Mouse (Mus musculus): ENCODE data around the gene Bcl2l11. TPM values are rescaled to one million over a fixed set of nuclear protein-coding genes. Genes with fewer than 3 reads are reported as not detected.

Gene Bcl2l11
- polyA plus RNA-seq, 1 experiment from 2014 or later: 29.4 TPM

DNA sequence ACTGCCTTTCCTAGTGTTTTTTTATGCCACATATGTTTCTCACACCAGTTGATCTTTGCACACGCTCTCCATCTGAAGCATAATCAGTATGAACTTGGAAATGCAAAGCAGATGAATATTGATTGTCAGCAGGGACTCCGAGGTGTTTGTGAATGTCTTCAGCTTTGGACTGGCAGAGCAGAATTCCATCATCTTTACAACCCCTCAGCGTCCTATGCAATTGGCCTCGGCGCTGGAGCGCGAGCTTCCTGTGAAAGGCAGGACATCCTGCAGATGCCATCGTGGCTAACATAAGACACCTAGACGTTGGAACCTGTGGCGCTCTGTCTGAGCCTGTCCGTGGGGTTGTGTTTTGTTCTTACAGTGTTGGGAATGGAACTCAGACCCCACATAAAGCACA is 5.7 kb downstream of the Bcl2l11 start:
- WGBS: 82% methylated on average over 11 of the region's 11 CpGs
- no peak overlapping the region for H3K4me2 ChIP-seq
- H3K27ac ChIP-seq: no peak overlapping the region
- no peak overlapping the region for H3K4me3 ChIP-seq
- H3K36me3 ChIP-seq: peaks cover 39% of the 10 kb centered on the region
- H3K4me1 ChIP-seq: peaks cover 29% of the 10 kb centered on the region
- H3K9ac ChIP-seq: no peak overlapping the region
- no peaks in the 10 kb centered on the region for H3K27me3 ChIP-seq
- H3K9me3 ChIP-seq: no peaks in the 10 kb centered on the region
- no peak for ATAC-seq (ENCODE audit: borderline replicate concordance, extremely low read depth, low FRiP score, low TSS enrichment)

DNA sequence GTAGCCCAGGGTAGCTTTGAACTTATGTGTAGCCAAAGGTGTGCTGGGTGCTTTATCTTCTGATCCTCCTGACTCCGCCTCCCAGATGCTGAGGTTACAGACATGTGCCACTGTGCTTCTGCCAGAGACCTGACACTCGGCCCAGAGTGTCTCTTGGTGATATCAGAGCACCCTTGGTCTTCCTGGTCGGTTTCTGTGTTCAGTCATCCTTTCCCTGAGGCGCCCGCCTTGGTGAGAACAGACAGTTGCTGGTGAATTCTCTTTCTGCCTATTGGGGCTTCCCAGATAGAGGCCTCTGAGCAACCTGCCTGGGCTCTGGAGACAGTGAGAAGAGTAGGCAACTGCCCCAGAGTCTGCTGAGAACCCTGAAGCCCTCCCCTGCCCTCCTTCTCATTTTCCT is 6.8 kb downstream of the Bcl2l11 start:
- Histone ChIP-seq H3K9ac (no peak overlapping the region), H3K27ac (no peak overlapping the region), H3K4me2 (no peak overlapping the region), H3K4me1 (peaks cover 40% of the 10 kb centered on the region), H3K27me3 (no peaks in the 10 kb centered on the region), H3K4me3 (no peak overlapping the region), H3K36me3 (peaks cover 39% of the 10 kb centered on the region), H3K9me3 (no peaks in the 10 kb centered on the region)
- 85% methylated on average over 5 of the region's 5 CpGs for WGBS
- ATAC-seq (ENCODE audit: borderline replicate concordance, extremely low read depth, low FRiP score, low TSS enrichment): no peak

DNA sequence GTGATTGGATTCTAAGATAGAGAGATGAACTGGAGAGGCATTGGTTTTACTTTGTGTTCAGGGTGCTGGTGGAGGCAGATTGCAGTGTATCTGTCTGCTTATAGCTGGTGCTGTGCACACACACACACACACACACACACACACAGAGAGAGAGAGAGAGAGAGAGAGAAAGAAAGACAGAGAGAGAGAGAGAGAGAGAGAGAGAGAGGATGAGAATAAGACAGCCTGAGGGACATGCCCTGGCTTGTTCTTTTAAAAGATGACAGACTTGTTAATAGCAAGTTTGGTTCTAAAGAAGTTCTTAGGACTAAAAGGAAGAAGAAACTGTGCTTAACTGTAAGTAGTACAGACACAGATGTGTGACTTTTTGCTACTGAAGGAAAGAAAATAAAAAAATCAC is 8.0 kb downstream of the Bcl2l11 start:
- Histone ChIP-seq H3K36me3 (peaks cover 43% of the 10 kb centered on the region), H3K9me3 (no peaks in the 10 kb centered on the region), H3K4me1 (peaks cover 48% of the 10 kb centered on the region), H3K4me3 (no peak overlapping the region), H3K27ac (no peak overlapping the region), H3K4me2 (no peak overlapping the region), H3K9ac (no peak overlapping the region), H3K27me3 (no peaks in the 10 kb centered on the region)
- no peak for ATAC-seq (ENCODE audit: borderline replicate concordance, extremely low read depth, low FRiP score, low TSS enrichment)

GRCm38 (mm10) chr2:128134474-128134873 is 8.6 kb downstream of the Bcl2l11 start:
- ATAC-seq (ENCODE audit: borderline replicate concordance, extremely low read depth, low FRiP score, low TSS enrichment): no peak
- Histone ChIP-seq H3K9me3 (no peaks in the 10 kb centered on the region), H3K27ac (no peak overlapping the region), H3K4me3 (no peak overlapping the region), H3K36me3 (peaks cover 40% of the 10 kb centered on the region), H3K4me1 (peaks cover 47% of the 10 kb centered on the region), H3K4me2 (no peak overlapping the region), H3K27me3 (no peaks in the 10 kb centered on the region), H3K9ac (no peak overlapping the region)
- WGBS: 66% methylated on average over 5 of the region's 5 CpGs

GRCm38 (mm10) chr2:128134948-128135347 is 9.1 kb downstream of the Bcl2l11 start:
- Histone ChIP-seq H3K4me1 (peaks cover 47% of the 10 kb centered on the region), H3K27me3 (no peaks in the 10 kb centered on the region), H3K9ac (no peak overlapping the region), H3K9me3 (no peaks in the 10 kb centered on the region), H3K36me3 (peaks cover 36% of the 10 kb centered on the region), H3K4me2 (no peak overlapping the region), H3K27ac (no peak overlapping the region), H3K4me3 (no peak overlapping the region)
- 77% methylated on average over 8 of the region's 8 CpGs for WGBS
- ATAC-seq (ENCODE audit: borderline replicate concordance, extremely low read depth, low FRiP score, low TSS enrichment): no peak

DNA sequence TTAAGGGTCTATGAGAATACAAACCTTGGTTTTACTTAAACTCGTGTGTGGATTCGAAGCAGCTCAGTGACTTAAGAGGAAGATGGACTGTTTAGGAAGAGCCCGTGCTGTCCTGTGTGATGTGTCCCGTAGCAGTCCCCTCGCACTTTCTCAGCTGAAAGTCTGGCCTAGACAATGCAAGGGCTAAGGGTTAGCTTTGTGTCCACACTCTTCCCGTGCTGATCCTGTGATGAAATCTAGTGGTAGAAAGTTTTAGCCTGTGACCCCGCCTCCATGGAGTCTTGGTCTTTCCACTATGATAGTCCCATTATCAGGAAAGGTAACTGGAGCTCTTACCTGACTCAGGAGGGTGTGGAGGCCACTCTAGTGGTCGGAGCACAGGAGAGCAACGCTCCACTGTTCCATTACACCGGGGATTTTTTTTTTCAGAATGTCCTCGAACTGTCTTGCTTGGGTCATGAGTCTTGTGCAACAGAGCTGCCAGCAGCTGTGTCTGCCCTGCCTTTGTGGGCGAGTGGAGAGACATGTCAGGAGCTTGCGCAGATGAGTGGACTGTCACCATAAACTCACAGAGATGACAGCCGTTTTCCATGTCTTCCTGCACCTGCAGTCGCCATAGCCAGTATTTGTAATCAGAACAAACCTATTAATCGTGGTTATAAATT is 11.1 kb downstream of the Bcl2l11 start:
- Histone ChIP-seq H3K4me1 (peaks cover 36% of the 10 kb centered on the region), H3K36me3 (peaks cover 19% of the 10 kb centered on the region), H3K9ac (no peak overlapping the region), H3K27me3 (no peaks in the 10 kb centered on the region), H3K4me3 (no peak overlapping the region), H3K9me3 (no peaks in the 10 kb centered on the region), H3K4me2 (no peak overlapping the region), H3K27ac (no peak overlapping the region)
- no peak for ATAC-seq (ENCODE audit: borderline replicate concordance, extremely low read depth, low FRiP score, low TSS enrichment)
- WGBS: 72% methylated on average over 16 of the region's 16 CpGs

- H3K27ac ChIP-seq: no peak overlapping the region
- H3K9me3 ChIP-seq: no peaks in the 10 kb centered on the region
- 68% methylated on average over 22 of the region's 22 CpGs for WGBS
- peaks cover 23% of the 10 kb centered on the region for H3K36me3 ChIP-seq
- no peak for ATAC-seq (ENCODE audit: borderline replicate concordance, extremely low read depth, low FRiP score, low TSS enrichment)
- no peak overlapping the region for H3K4me3 ChIP-seq
- H3K27me3 ChIP-seq: no peaks in the 10 kb centered on the region
- H3K9ac ChIP-seq: no peak overlapping the region
- H3K4me1 ChIP-seq: peaks cover 36% of the 10 kb centered on the region
- no peak overlapping the region for H3K4me2 ChIP-seq
These were observed 11.8 kb downstream of the Bcl2l11 start for GRCm38 (mm10) chr2:128137480-128138276.

- H3K9ac ChIP-seq: no peak overlapping the region
- H3K4me1 ChIP-seq: peaks cover 36% of the 10 kb centered on the region
- no peak overlapping the region for H3K27ac ChIP-seq
These were observed 13.1 kb downstream of the Bcl2l11 start for GRCm38 (mm10) chr2:128138924-128139323.

DNA sequence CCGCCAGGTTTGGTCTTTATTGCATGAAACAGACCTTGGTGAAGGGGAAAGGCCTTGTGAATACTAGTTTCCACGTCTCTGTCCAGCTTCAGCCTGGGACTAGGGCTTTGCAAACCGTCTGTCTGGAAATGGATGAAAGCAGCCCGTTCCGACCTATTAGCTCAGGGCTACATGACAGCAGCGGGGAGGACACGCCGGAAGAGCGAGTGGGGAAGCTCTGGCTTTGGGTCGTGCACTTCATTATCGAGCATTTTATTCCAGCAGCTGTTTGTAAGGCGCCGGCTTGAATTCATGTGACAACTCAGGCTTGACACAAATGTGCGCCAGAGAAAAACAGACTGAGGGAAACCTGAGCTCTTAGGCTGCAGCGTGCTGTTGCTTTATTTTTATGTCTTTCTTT is 13.9 kb downstream of the Bcl2l11 start:
- H3K4me2 ChIP-seq: no peak overlapping the region
- no peak overlapping the region for H3K27ac ChIP-seq
- H3K9ac ChIP-seq: no peak overlapping the region
- H3K9me3 ChIP-seq: no peaks in the 10 kb centered on the region
- H3K27me3 ChIP-seq: no peaks in the 10 kb centered on the region
- no peak for ATAC-seq (ENCODE audit: borderline replicate concordance, extremely low read depth, low FRiP score, low TSS enrichment)
- peaks cover 38% of the 10 kb centered on the region for H3K4me1 ChIP-seq
- H3K4me3 ChIP-seq: no peak overlapping the region
- H3K36me3 ChIP-seq: peaks cover 28% of the 10 kb centered on the region
- WGBS: 44% methylated on average over 15 of the region's 15 CpGs

More at GRCm38 (mm10) chr2:128138924-128139323, 13.1 kb downstream of the Bcl2l11 start:
- Histone ChIP-seq H3K4me2 (no peak overlapping the region), H3K36me3 (peaks cover 34% of the 10 kb centered on the region), H3K9me3 (no peaks in the 10 kb centered on the region), H3K4me3 (no peak overlapping the region), H3K27me3 (no peaks in the 10 kb centered on the region)
- 71% methylated on average over 8 of the region's 8 CpGs for WGBS
- ATAC-seq (ENCODE audit: borderline replicate concordance, extremely low read depth, low FRiP score, low TSS enrichment): no peak

DNA sequence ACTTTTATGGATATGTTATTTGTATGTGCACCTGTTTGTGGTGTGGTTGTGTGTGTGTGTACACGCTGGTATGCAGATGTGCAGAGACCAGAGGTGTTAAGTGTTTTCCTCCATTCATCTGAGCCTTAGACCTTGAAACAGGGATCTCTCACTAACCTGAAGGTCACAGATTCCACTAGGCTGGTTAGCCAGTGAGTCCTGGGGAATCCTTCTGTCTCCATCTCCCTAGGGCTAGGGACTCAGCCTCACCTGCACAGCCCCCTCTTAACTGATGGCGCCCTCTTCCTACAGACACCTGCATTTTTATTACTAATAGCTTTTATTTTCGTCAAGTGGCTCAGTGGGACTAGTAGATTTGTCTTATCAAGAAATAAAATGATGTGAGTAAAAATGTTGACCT is 14.3 kb downstream of the Bcl2l11 start:
- no peak for ATAC-seq (ENCODE audit: borderline replicate concordance, extremely low read depth, low FRiP score, low TSS enrichment)
- no peak overlapping the region for H3K4me2 ChIP-seq
- H3K27ac ChIP-seq: no peak overlapping the region

GRCm38 (mm10) chr2:128143992-128144391 is 18.2 kb downstream of the Bcl2l11 start:
- no peaks in the 10 kb centered on the region for H3K27me3 ChIP-seq
- no peak for ATAC-seq (ENCODE audit: borderline replicate concordance, extremely low read depth, low FRiP score, low TSS enrichment)
- no peak overlapping the region for H3K4me2 ChIP-seq
- H3K27ac ChIP-seq: no peak overlapping the region
- H3K4me1 ChIP-seq: peaks cover 17% of the 10 kb centered on the region; the same call in 1 of the 2 replicates
- H3K9ac ChIP-seq: no peak overlapping the region
- no peaks in the 10 kb centered on the region for H3K9me3 ChIP-seq
- no peak overlapping the region for H3K4me3 ChIP-seq
- H3K36me3 ChIP-seq: peaks cover 44% of the 10 kb centered on the region

More for the DNA sequence above, 14.3 kb downstream of the Bcl2l11 start:
- H3K4me3 ChIP-seq: no peak overlapping the region
- no peak overlapping the region for H3K9ac ChIP-seq
- H3K27me3 ChIP-seq: no peaks in the 10 kb centered on the region
- H3K9me3 ChIP-seq: no peaks in the 10 kb centered on the region
- 79% methylated on average over 3 of the region's 3 CpGs for WGBS
- H3K4me1 ChIP-seq: peaks cover 38% of the 10 kb centered on the region
- peaks cover 24% of the 10 kb centered on the region for H3K36me3 ChIP-seq

DNA sequence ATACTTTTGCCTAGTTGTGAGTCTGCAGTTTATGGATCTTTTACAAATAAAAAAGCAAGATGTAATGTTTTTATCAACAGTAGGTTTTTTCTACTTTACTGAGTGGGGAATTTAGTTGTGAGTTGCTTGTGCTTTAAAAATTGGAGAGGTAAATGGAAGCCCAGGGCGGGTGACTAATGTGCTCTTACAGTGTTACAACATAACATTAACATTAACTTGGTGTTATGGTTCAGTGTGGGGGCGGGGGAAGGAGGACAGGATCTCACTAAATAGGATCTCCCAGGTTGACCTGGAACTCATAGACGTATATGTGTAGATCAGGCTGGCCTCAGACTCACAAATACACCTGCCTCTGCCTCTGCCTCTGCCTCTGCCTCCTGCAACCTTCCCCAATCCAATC is 19.6 kb downstream of the Bcl2l11 start:
- H3K36me3 ChIP-seq: peaks cover 57% of the 10 kb centered on the region
- no peak overlapping the region for H3K4me3 ChIP-seq
- ATAC-seq (ENCODE audit: borderline replicate concordance, extremely low read depth, low FRiP score, low TSS enrichment): no peak
- H3K9me3 ChIP-seq: no peaks in the 10 kb centered on the region
- 57% methylated on average over 3 of the region's 3 CpGs for whole genome bisulfite sequencing
- no peak overlapping the region for H3K4me2 ChIP-seq
- no peak overlapping the region for H3K27ac ChIP-seq
- no peak overlapping the region for H3K9ac ChIP-seq
- H3K4me1 ChIP-seq: 0 out of 2 replicates have a peak, but pooled peaks cover 6% of the 10 kb centered on the region
- no peaks in the 10 kb centered on the region for H3K27me3 ChIP-seq

Measured in lung, embryonic 15.5 days (tissue).